Mouse (Mus musculus): ENCODE results near the gene Gkn1.

DNA sequence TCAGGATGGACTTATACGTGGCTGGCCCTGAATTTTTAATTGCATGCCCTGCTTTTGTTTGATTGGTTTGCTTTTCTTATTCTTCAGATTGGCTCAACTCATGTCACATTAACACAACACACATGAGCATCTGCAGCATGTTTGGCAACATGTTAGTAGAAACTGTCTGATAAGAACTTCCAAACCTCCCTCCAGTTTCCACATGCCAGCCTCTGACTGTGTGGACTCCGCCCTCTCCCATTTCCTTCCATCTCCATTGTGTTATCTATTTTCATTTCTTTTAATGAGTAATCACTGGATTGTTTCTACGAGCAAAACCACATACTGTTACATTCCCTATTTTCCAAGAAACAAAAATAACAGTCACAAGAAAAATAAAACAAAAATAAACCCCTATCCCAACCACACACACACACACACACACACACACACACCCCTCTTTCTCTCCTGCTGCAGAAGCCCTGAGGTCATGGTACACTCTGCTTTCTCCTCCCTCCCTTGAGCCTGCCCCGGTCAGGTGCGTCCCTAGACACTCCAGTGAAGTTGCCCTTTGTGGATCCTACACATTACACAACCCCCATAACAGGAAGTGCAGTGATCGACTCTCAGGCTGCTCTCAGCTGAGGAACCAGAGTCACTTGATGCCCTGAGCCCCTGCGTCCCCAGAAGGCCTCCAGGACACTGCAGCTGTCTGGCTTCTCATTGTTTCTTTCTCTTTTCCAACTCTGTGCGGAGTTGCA is 42.9 kb upstream of the Gkn1 start:
- TF ChIP-seq POLR2A (IDR thresholded peaks at IDR 0.05; ENCODE audit: borderline replicate concordance, extremely low read depth, low read depth, low read length) (no peak), CTCF (IDR thresholded peaks at IDR 0.05; ENCODE audit: insufficient read depth, low read length) (no peak)

Measured in lung, adult 2 months (tissue).